Mouse (Mus musculus) liver, embryonic 11.5 days (tissue): ENCODE data around the gene Apoa2. TPM values are rescaled to one million over a fixed set of nuclear protein-coding genes. Genes with fewer than 3 reads are reported as not detected.

Experiments
- ATAC-seq: fragments of 200-750 bp; cut with Nextera tagmentation; replicated peaks from 2 replicates; pipeline ENCODE4 v1.8.0; 2017; ENCODE audit warnings: moderate number of reproducible peaks, mild to moderate bottlenecking, moderate TSS enrichment, moderate library complexity; ENCODE audit not compliant: low FRiP score
- DNase-seq: peaks from one replicate; pipeline ENCODE4 v3.0.0-alpha.2; 2017; ENCODE audit warnings: low spot score
- H3K27ac ChIP-seq: fragments of 300-500 bp; sonication (generic); 2 replicates; pipeline ENCODE4 v1.5.1; 2014; ENCODE audit warnings: mild to moderate bottlenecking, low read depth, low read length, control low read depth
- H3K27me3 ChIP-seq: fragments of 300-500 bp; sonication (generic); replicated peaks from 2 replicates; pipeline ENCODE4 v1.6.1; 2014; ENCODE audit warnings: low read length, mixed read lengths; ENCODE audit not compliant: control insufficient read depth, insufficient read depth
- H3K36me3 ChIP-seq: fragments of 300-500 bp; sonication (generic); 2 replicates; pipeline ENCODE4 v1.6.1; 2014; ENCODE audit warnings: mild to moderate bottlenecking, low read length, moderate library complexity, mixed read lengths; ENCODE audit not compliant: control insufficient read depth, insufficient read depth
- H3K4me1 ChIP-seq: fragments of 300-500 bp; sonication (generic); replicated peaks from 2 replicates; pipeline ENCODE4 v1.6.1; 2014; ENCODE audit warnings: low read length, mixed read lengths; ENCODE audit not compliant: control insufficient read depth, insufficient read depth
- H3K4me2 ChIP-seq: fragments of 300-500 bp; sonication (generic); 2 replicates; pipeline ENCODE4 v1.6.1; 2014; ENCODE audit warnings: mild to moderate bottlenecking, control low read depth, moderate library complexity
- H3K4me3 ChIP-seq: fragments of 300-500 bp; sonication (generic); 2 replicates; pipeline ENCODE4 v1.5.1; 2014; ENCODE audit warnings: low read depth, low read length, control low read depth
- H3K9ac ChIP-seq: fragments of 300-500 bp; sonication (generic); 2 replicates; pipeline ENCODE4 v1.6.1; 2014; ENCODE audit warnings: low read depth, low read length, control low read depth
- H3K9me3 ChIP-seq: fragments of 300-500 bp; sonication (generic); 2 replicates; pipeline ENCODE4 v1.6.1; 2016; ENCODE audit warnings: low read length, inconsistent platforms, mixed read lengths; ENCODE audit not compliant: control insufficient read depth
- WGBS: fragments of 180-500 bp; shearing (Covaris S2); extraction: QIAGEN DNeasy Blood & Tissue Kit; methylation state at CpG from one replicate; pipeline ENCODE4 v1.1.7; 2014; 5-methylcytosine and 5-hydroxymethylcytosine counted together
- polyA plus RNA-seq: library from polyadenylated mRNA; unstranded; fragments of >200 nt; fragmentation: Nextera tagmentation; extraction: Ambion mirVana; gene quantifications from 2 replicates; pipeline ENCODE4 v1.2.1, GENCODE M21; 2014

The Apoa2 gene
- polyA plus RNA-seq, 1 experiment from 2014 or later = 2,339 TPM

DNA sequence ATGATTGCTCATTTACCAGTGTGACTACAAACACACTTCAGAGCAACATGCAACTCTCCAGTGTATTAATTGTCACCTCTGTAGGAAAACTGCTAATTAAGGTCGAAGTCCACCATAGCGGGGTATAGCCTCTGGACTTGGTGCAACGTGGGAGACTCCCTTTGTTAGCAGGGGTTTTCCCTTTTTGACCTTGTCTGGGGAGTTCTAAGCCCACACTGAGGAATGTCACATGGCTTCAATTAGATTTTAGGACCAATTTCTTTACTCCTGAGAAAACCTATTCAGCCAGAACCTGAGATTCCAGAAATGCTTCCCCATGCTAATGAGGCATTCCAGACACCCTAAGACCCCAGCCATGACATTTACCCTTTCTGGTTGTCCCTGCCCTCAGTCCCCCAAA lies 5.4 kb downstream of the Apoa2 start:
- ATAC-seq (no peak), DNase-seq (no peak)
- Histone ChIP-seq H3K4me3 (no peak overlapping the region), H3K9ac (no peak overlapping the region), H3K27me3 (no peaks in the 10 kb centered on the region), H3K9me3 (no peaks in the 10 kb centered on the region), H3K4me2 (no peak overlapping the region), H3K27ac (no peak overlapping the region), H3K36me3 (peaks cover 8% of the 10 kb centered on the region; the same call in 1 of the 2 replicates), H3K4me1 (peaks cover 32% of the 10 kb centered on the region)
- 70% methylated on average over 3 of the region's 3 CpGs for WGBS

DNA sequence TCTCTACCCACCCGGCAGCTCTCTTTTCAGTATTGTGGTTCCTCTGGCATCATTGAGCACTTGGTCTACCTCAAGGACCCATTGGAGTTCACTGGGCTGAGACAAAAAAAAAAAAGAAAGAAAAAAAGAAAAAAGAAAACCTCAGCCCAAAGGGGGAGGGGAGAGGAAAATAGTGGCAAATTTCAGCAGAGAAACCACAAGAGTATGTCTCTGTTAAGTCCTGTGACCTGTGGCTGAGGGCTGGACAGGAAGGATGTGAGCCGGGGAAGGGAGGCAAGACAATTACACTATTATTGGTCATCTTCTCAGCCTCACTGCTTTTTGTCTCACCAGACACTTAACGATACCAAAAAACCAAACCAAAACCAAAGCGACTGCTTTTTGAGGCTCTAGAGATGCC lies 7.0 kb downstream of the Apoa2 start:
- Histone ChIP-seq H3K4me3 (no peak overlapping the region), H3K36me3 (peaks cover 19% of the 10 kb centered on the region; the same call in 1 of the 2 replicates), H3K4me1 (peaks cover 32% of the 10 kb centered on the region), H3K27ac (no peak overlapping the region), H3K27me3 (no peaks in the 10 kb centered on the region), H3K4me2 (peak overlapping the region; percentile 30), H3K9me3 (no peaks in the 10 kb centered on the region), H3K9ac (no peak overlapping the region)
- ATAC-seq (no peak), DNase-seq (no peak)
- WGBS = 49% methylated on average over 4 of the region's 4 CpGs

DNA sequence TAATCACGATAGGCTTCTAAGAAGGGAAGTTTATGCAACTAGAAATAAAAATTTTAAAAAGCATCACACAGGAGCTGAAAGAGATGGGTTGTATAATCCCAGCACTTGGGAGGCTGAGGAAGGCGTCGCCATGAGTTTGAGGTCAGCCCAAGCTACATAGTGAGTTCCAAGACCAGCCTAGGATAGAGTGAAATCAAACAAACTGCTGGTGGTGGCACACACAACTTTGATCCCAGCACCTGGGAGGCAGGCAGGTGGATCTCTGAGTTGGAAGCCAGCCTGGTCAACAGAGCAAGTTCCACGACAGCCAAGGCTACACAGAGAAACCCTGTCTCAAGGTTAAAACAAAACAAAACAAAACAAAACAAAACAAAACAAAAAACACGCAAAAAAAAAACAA lies 7.5 kb downstream of the Apoa2 start:
- Histone ChIP-seq H3K9me3 (no peaks in the 10 kb centered on the region), H3K4me1 (peaks cover 32% of the 10 kb centered on the region), H3K27me3 (no peaks in the 10 kb centered on the region), H3K9ac (no peak overlapping the region), H3K36me3 (peaks cover 24% of the 10 kb centered on the region; the same call in 1 of the 2 replicates), H3K4me3 (no peak overlapping the region), H3K4me2 (peak overlapping the region; percentile 30), H3K27ac (0 out of 2 replicates have a peak overlapping the region, but pooled peaks have one; percentile 3)
- no peak for ATAC-seq
- DNase-seq = no peak
- 67% methylated on average over 5 of the region's 5 CpGs for WGBS

DNA sequence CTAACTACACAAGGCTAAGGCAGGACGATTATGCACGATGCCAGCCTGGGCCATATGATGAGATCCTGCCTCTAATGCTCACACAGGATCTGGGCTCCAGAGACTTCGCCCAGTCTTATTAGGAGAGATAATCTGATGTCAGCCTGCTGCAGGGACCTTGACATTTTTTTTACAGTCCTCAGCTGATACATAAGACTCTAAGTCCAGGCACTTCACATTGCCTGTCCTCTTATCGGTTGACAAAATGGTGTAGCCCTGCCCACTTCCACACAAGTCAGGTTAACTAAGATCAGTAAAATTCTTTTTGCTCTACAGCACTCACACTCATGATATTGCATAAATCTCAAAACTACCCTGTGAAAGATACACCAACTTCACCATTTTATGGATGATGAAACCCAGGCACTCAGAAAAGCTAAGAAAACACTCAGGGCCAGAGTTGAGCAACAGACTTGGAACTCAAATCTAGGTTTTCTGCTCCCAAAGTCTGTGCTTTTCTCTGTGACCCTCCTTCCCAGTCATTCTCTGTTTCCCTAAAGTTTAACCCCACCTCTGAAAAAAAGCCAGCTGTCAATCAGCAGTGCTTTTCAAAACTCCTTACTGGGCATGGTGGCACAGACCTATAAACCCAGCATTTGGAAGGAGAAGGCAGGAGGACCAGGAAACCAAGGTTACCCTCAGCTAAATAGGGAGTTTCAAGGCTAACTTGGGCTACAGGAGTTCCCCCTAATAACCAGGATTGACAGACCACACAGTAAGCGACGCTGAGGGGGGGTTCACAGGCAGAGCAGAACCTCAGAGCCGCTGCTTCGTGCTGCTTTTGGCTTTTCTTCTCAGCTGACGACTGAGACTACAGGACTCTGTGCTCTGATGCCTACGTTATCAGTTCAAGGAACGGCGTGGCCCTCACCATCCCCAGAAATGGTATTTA lies 8.2 kb downstream of the Apoa2 start:
- peak overlapping the region; percentile 30 for H3K4me2 ChIP-seq
- 42% methylated on average over 12 of the region's 12 CpGs for WGBS
- peak overlapping the region; percentile 4; the same call in 1 of the 2 replicates for H3K27ac ChIP-seq
- DNase-seq (no peak), ATAC-seq (peak; percentile 63)
- peaks cover 32% of the 10 kb centered on the region for H3K4me1 ChIP-seq
- H3K4me3 ChIP-seq = peak overlapping the region; percentile 32
- H3K27me3 ChIP-seq = no peaks in the 10 kb centered on the region
- no peak overlapping the region; the same call in 1 of the 2 replicates for H3K9ac ChIP-seq
- no peaks in the 10 kb centered on the region for H3K9me3 ChIP-seq
- peaks cover 31% of the 10 kb centered on the region for H3K36me3 ChIP-seq

DNA sequence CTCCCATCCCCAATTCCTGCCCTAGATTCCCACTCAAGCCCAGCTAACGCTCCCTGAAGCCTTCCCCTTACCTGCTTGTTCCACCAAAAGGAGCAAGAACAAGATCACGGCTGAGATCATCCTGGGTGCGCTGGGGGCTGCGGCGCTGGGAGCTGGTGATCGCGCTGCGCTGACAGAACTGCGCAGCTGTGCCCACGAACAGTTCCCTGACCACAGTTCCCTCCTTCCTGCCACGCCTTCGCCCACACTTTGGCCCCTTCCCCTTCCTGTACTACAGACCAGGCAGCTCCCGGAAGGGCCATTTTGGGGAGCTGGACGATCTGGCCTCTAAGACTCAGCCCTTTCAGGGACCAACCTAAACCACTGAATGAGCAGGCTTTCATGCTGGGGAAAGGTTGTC lies 9.3 kb downstream of the Apoa2 start, which contains the start of gene Fcer1g:
Gene Fcer1g (minus strand): TSS at position 240 of the 400 bp plus-strand sequence.
- H3K36me3 ChIP-seq = peaks cover 42% of the 10 kb centered on the region
- H3K4me2 ChIP-seq = peak within 1 kb of the TSS; percentile 12
- DNase-seq (no peak), ATAC-seq (no peak)
- peaks cover 32% of the 10 kb centered on the region for H3K4me1 ChIP-seq
- H3K9me3 ChIP-seq = no peaks in the 10 kb centered on the region
- H3K27me3 ChIP-seq = no peaks in the 10 kb centered on the region
- peak within 1 kb of the TSS; percentile 4; the same call in 1 of the 2 replicates for H3K27ac ChIP-seq
- H3K4me3 ChIP-seq = peak within 1 kb of the TSS; percentile 32
- WGBS = 50% methylated on average over 14 of the region's 14 CpGs
- no peak within 1 kb of the TSS; the same call in 1 of the 2 replicates for H3K9ac ChIP-seq

DNA sequence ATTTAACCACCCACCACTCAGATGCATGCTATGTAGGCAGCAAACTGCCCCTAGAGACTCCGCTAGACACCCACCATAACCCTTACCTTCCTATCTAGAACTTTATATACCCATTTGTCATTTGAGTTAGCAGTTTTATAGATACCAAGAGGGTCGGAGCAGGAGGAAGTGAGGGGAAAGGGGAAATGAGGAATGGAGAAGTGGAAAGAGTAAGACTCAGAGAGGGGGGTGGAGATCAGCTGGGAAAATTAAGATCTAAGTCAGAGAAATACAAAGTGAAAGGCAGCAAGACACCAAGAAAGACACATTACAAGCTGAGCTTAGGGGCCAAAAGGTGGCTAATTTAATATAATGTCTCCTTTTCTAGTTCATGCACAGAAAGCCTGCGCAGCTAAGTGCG lies 9.7 kb downstream of the Apoa2 start:
- no peak overlapping the region for H3K27ac ChIP-seq
- H3K9me3 ChIP-seq = no peaks in the 10 kb centered on the region
- no peak for ATAC-seq
- H3K4me2 ChIP-seq = peak overlapping the region; percentile 12
- H3K4me1 ChIP-seq = peaks cover 32% of the 10 kb centered on the region
- H3K27me3 ChIP-seq = no peaks in the 10 kb centered on the region
- peaks cover 44% of the 10 kb centered on the region for H3K36me3 ChIP-seq
- H3K9ac ChIP-seq = no peak overlapping the region
- no peak for DNase-seq
- WGBS = 76% methylated on average over 4 of the region's 4 CpGs
- no peak overlapping the region for H3K4me3 ChIP-seq

DNA sequence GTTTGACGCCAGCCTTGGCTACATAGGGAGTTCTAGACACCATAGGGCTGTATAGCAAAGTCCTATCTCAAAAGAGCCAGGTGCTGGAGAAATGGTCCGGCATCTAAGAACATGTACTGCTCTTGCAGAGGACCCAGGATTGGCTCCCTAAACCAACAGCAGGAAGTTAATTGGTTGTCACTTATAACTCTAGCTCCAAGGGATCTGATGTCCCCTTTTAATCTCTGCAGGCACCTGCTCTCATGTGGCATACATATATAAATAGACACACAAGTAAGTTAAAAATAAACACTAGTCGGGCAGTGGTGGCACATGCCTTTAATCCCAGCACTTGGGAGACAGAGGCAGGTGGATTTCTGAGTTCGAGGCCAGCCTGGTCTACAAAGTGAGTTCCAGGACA lies 10.9 kb downstream of the Apoa2 start:
- H3K9ac ChIP-seq = no peak overlapping the region
- WGBS = 81% methylated on average over 4 of the region's 4 CpGs
- no peak overlapping the region for H3K27ac ChIP-seq
- no peak overlapping the region for H3K4me2 ChIP-seq
- H3K27me3 ChIP-seq = no peaks in the 10 kb centered on the region
- peaks cover 51% of the 10 kb centered on the region for H3K36me3 ChIP-seq
- no peak overlapping the region for H3K4me3 ChIP-seq
- ATAC-seq = no peak
- no peak for DNase-seq
- H3K4me1 ChIP-seq = peaks cover 30% of the 10 kb centered on the region
- H3K9me3 ChIP-seq = no peaks in the 10 kb centered on the region

DNA sequence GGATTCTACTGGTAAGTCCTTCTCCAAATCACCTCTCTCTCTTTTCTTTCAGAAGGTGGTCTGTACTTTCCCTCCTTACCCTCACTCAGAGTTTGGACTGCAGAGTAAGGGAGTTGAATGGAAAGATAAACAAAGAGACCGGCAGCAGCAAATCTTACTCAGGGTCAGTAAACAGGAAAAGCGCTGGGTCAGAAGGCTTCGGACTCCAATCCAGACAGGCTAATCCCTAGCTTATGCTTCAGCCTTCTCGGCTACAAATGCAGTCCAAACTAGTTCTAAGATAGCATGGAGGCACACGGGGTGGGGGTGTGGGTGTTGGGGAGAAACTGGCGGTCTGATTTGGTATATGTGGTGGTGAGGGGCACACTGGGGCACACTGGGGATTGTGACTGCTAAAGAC lies 12.6 kb downstream of the Apoa2 start:
- Histone ChIP-seq H3K4me2 (no peak overlapping the region), H3K4me3 (no peak overlapping the region), H3K27me3 (no peaks in the 10 kb centered on the region), H3K9me3 (no peaks in the 10 kb centered on the region), H3K9ac (no peak overlapping the region), H3K4me1 (peaks cover 23% of the 10 kb centered on the region), H3K36me3 (peaks cover 60% of the 10 kb centered on the region), H3K27ac (no peak overlapping the region)
- ATAC-seq (no peak), DNase-seq (no peak)
- WGBS = 69% methylated on average over 6 of the region's 6 CpGs
